22 mouse cellular contexts compared by ENCODE assay signal in the genomic region with DNA sequence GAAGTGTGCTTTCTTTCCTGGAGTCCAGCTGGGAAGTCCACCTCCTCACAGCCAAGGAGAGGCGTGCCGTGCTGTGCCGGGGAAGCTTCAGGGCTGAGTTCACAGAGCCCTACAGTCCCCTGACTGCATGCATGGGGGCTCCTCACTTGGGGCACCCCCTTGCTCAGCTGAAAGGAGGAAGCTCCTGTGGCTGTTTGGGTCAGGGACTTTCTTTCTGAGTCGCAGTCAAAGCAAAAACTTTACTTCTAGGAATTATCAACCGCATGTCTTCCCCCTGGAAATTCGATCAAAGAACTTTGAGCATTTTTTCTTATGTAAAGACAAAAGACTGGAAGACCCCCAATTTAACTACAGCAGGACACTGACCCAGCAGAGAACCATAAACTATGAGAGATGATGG. TPM values are rescaled to one million over a fixed set of nuclear protein-coding genes. Genes with fewer than 3 reads are reported as not detected.
A peak's percentile ranks its signal among the peaks of the same experiment; 100 is the strongest.
DNase-seq lines count a peak whose midpoint lies in the region; ATAC-seq lines count a peak whose summit lies in the region.
"Had no signal": no experiment of that assay in that cellular context is flagged by ENCODE, and none has a peak within 500 bp of the region (broad histone marks: within the 10 kb centered on the region; RNA-seq: fewer than 3 reads in every experiment).

No protein-coding gene starts in this region.

- H3K4me2 ChIP-seq in intestine, embryonic 14.5 days (ENCODE audit: low read length) = no peak overlapping the region
- H3K4me2 ChIP-seq in intestine, embryonic 16.5 days (ENCODE audit: low read depth, low read length) = no peak overlapping the region
- no peak overlapping the region for H3K4me2 ChIP-seq in forebrain, embryonic 13.5 days
- H3K4me2 ChIP-seq: heart, embryonic 13.5 days; intestine, embryonic 15.5 days had no signal

- no peak for ATAC-seq in intestine, embryonic 14.5 days (replicated peaks; ENCODE audit: low FRiP score, low TSS enrichment, low read depth)
- no peak for ATAC-seq in intestine, embryonic 16.5 days
- ATAC-seq in forebrain, embryonic 13.5 days = no peak
- ATAC-seq: forebrain, embryonic 14.5 days; hindbrain, postnatal 0 days; intestine, embryonic 15.5 days had no signal

- DNase-seq in adrenal gland, adult (ENCODE audit: inconsistent age in 2 of 2, low spot score in 1 of 2) = peak; percentile 42 to 63
- DNase-seq in adrenal gland, postnatal 4 days (ENCODE audit: low spot score in 2 of 2) = no peak
- peak; percentile 37 for DNase-seq in intestine, embryonic 14.5 days (ENCODE audit: low spot score)
- peak; percentile 51 to 63 for DNase-seq in spleen, postnatal 36 days (ENCODE audit: low spot score in 2 of 2)
- no peak for DNase-seq in spleen, postnatal 4 days (ENCODE audit: low spot score in 2 of 2)
- peak; percentile 64 for DNase-seq in splenic B cell, adult 2 months (ENCODE audit: low read depth, low spot score)
- DNase-seq: cerebellum, adult 2 months; gastrocnemius, adult 2 months; gastrocnemius, postnatal 25 days; heart, postnatal 36 days had no signal

- 91% methylated on average over 6 of the region's 6 CpGs for WGBS in intestine, embryonic 14.5 days
- 75% methylated on average over 6 of the region's 6 CpGs for WGBS in intestine, embryonic 16.5 days
- WGBS in forebrain, embryonic 13.5 days = 87% methylated on average over 6 of the region's 6 CpGs

- H3K9me3 ChIP-seq in intestine, embryonic 14.5 days (ENCODE audit: control insufficient read depth, low read length) = peaks cover 4% of the 10 kb centered on the region; the same call in 1 of the 2 replicates
- no peaks in the 10 kb centered on the region for H3K9me3 ChIP-seq in intestine, embryonic 16.5 days (ENCODE audit: control insufficient read depth, low read length)
- H3K9me3 ChIP-seq in forebrain, embryonic 13.5 days (replicated peaks) = no peaks in the 10 kb centered on the region
- H3K9me3 ChIP-seq: embryonic facial prominence, embryonic 10.5 days; intestine, embryonic 15.5 days had no signal

- no peak overlapping the region for H3K4me3 ChIP-seq in intestine, embryonic 14.5 days (ENCODE audit: low read depth, low read length)
- no peak overlapping the region for H3K4me3 ChIP-seq in intestine, embryonic 16.5 days (ENCODE audit: low read length)
- no peak overlapping the region for H3K4me3 ChIP-seq in forebrain, embryonic 13.5 days
- H3K4me3 ChIP-seq: embryonic facial prominence, embryonic 10.5 days; gastrocnemius, adult 2 months; heart, embryonic 13.5 days; intestine, embryonic 15.5 days had no signal

- no peaks in the 10 kb centered on the region for H3K36me3 ChIP-seq in intestine, embryonic 14.5 days (ENCODE audit: control insufficient read depth, insufficient read depth, low read length)
- no peaks in the 10 kb centered on the region for H3K36me3 ChIP-seq in intestine, embryonic 16.5 days (ENCODE audit: control insufficient read depth, insufficient read depth, low read length)
- no peaks in the 10 kb centered on the region for H3K36me3 ChIP-seq in splenic B cell, adult 2 months (ENCODE audit: control insufficient read depth, insufficient read depth, low read length, poor library complexity, severe bottlenecking)
- H3K36me3 ChIP-seq in forebrain, embryonic 13.5 days (ENCODE audit: poor library complexity, severe bottlenecking) = no peaks in the 10 kb centered on the region
- H3K36me3 ChIP-seq: embryonic facial prominence, embryonic 10.5 days; heart, embryonic 13.5 days; intestine, embryonic 15.5 days had no signal

- H3K27ac ChIP-seq in intestine, embryonic 14.5 days (ENCODE audit: low read depth) = no peak overlapping the region
- no peak overlapping the region for H3K27ac ChIP-seq in intestine, embryonic 16.5 days (ENCODE audit: low read length)
- no peak overlapping the region for H3K27ac ChIP-seq in forebrain, embryonic 13.5 days
- H3K27ac ChIP-seq: embryonic facial prominence, embryonic 10.5 days; gastrocnemius, adult 2 months; heart, embryonic 13.5 days; hindbrain, postnatal 0 days; intestine, embryonic 15.5 days had no signal

- H3K4me1 ChIP-seq in intestine, embryonic 14.5 days (replicated peaks; ENCODE audit: control insufficient read depth, insufficient read depth, low read length) = no peaks in the 10 kb centered on the region
- 0 out of 2 replicates have a peak, but pooled peaks cover 3% of the 10 kb centered on the region for H3K4me1 ChIP-seq in intestine, embryonic 16.5 days (ENCODE audit: control insufficient read depth, insufficient read depth, low read length)
- no peaks in the 10 kb centered on the region for H3K4me1 ChIP-seq in forebrain, embryonic 13.5 days
- H3K4me1 ChIP-seq: embryonic facial prominence, embryonic 10.5 days; intestine, embryonic 15.5 days had no signal

- H3K9ac ChIP-seq in intestine, embryonic 14.5 days (ENCODE audit: low read length) = no peak overlapping the region
- no peak overlapping the region for H3K9ac ChIP-seq in intestine, embryonic 16.5 days (ENCODE audit: low read depth, low read length)
- no peak overlapping the region for H3K9ac ChIP-seq in forebrain, embryonic 13.5 days
- H3K9ac ChIP-seq: heart, embryonic 13.5 days; intestine, embryonic 15.5 days had no signal

- no peaks in the 10 kb centered on the region for H3K27me3 ChIP-seq in intestine, embryonic 14.5 days (replicated peaks; ENCODE audit: control insufficient read depth, insufficient read depth, low read length)
- H3K27me3 ChIP-seq in intestine, embryonic 16.5 days (replicated peaks; ENCODE audit: control insufficient read depth, insufficient read depth, low read length) = no peaks in the 10 kb centered on the region
- H3K27me3 ChIP-seq in splenic B cell, adult 2 months (ENCODE audit: control insufficient read depth, insufficient read depth, low read length, poor library complexity, severe bottlenecking) = no peaks in the 10 kb centered on the region
- H3K27me3 ChIP-seq in forebrain, embryonic 13.5 days = no peaks in the 10 kb centered on the region
- H3K27me3 ChIP-seq: heart, embryonic 13.5 days; intestine, embryonic 15.5 days had no signal

RNA-seq across cellular contexts. Expression of gene Ccl22, which starts 5.6 kb away (rescaled TPM):
- under 1 TPM; 0.25 to 0.31 TPM for total RNA-seq in adrenal gland, postnatal 4 days (2021)
- polyA plus RNA-seq in intestine, embryonic 14.5 days (2014; fragmentation: Nextera tagmentation; extraction: Ambion mirVana) = not detected in 2 replicates
- polyA plus RNA-seq in intestine, embryonic 16.5 days (2015; fragmentation: Nextera tagmentation; extraction: Ambion mirVana) = 0.10 TPM in 1 of 2 replicates, not detected in the other
- not detected in 2 replicates for polyA plus RNA-seq in forebrain, embryonic 13.5 days (2015; fragmentation: Nextera tagmentation; extraction: Ambion mirVana)
- total RNA-seq: gastrocnemius, adult 2 months; gastrocnemius, postnatal 25 days; granulocyte monocyte progenitor cell, adult 5-6 weeks; heart, adult 8-10 months; heart, postnatal 36 days had no signal
- polyA plus RNA-seq: embryonic facial prominence, embryonic 10.5 days; embryonic facial prominence, embryonic 14.5 days; forebrain, embryonic 14.5 days; heart, embryonic 13.5 days; heart, postnatal 0 days; hindbrain, embryonic 11.5 days; intestine, embryonic 15.5 days had no signal

RNA-seq across cellular contexts. Expression of gene Cx3cl1, which starts 32.0 kb away (rescaled TPM):
- 10 to 100 TPM; 18.8 to 21.1 TPM for total RNA-seq in adrenal gland, postnatal 4 days (2021)
- 7.2 and 10.8 TPM in 2 replicates for polyA plus RNA-seq in intestine, embryonic 14.5 days (2014; fragmentation: Nextera tagmentation; extraction: Ambion mirVana)
- polyA plus RNA-seq in intestine, embryonic 16.5 days (2015; fragmentation: Nextera tagmentation; extraction: Ambion mirVana) = 34.7 and 47.2 TPM in 2 replicates
- 6.9 and 8.6 TPM in 2 replicates for polyA plus RNA-seq in forebrain, embryonic 13.5 days (2015; fragmentation: Nextera tagmentation; extraction: Ambion mirVana)

RNA-seq across cellular contexts. Expression of gene Pllp, which starts 43.8 kb away (rescaled TPM):
- total RNA-seq in adrenal gland, postnatal 4 days (2021) = 1 to 10 TPM; 3.3 to 4.1 TPM
- 41.0 and 45.1 TPM in 2 replicates for polyA plus RNA-seq in intestine, embryonic 14.5 days (2014; fragmentation: Nextera tagmentation; extraction: Ambion mirVana)
- polyA plus RNA-seq in intestine, embryonic 16.5 days (2015; fragmentation: Nextera tagmentation; extraction: Ambion mirVana) = 55.6 and 64.0 TPM in 2 replicates
- polyA plus RNA-seq in forebrain, embryonic 13.5 days (2015; fragmentation: Nextera tagmentation; extraction: Ambion mirVana) = 0.55 and 0.63 TPM in 2 replicates
- total RNA-seq: granulocyte monocyte progenitor cell, adult 5-6 weeks had no signal

Comparison
In these comparisons a context has a peak if more than half of its experiments do, and no peak if none do; other contexts are left out.
1. DNase-seq: peak in adrenal gland, adult (2 of 2), intestine, embryonic 14.5 days (single experiment), spleen, postnatal 36 days (2 of 2) and splenic B cell, adult 2 months (single experiment); none in adrenal gland, postnatal 4 days (0 of 2) and spleen, postnatal 4 days (0 of 2).
2. RNA of gene Pllp, which starts 43.8 kb away (polyA plus RNA-seq): 55.6 to 64.0 TPM in intestine, embryonic 16.5 days and 41.0 to 45.1 TPM in intestine, embryonic 14.5 days; 0.55 to 0.63 TPM in forebrain, embryonic 13.5 days; every median in the first group is over 10 times any median in the second.